Mouse (Mus musculus) forebrain, embryonic 12.5 days (tissue): ENCODE measurements at regions not wholly inside any gene's neighbourhood (a gene's known extent, or its start where the extent isn't known, plus 50 kb on each side); places are given as distances from the start of the nearest gene placed in this dataset.

Source experiments
- ATAC-seq: fragments of 200-750 bp; cut with Nextera tagmentation; 2 replicates; pipeline ENCODE4 v1.8.0; 2017; ENCODE audit warnings: moderate TSS enrichment; ENCODE audit not compliant: low FRiP score
- H3K27ac ChIP-seq: fragments of 300-500 bp; sonication (generic); 2 replicates; pipeline ENCODE4 v1.5.1; 2016; ENCODE audit warnings: mild to moderate bottlenecking
- H3K27me3 ChIP-seq: fragments of 300-500 bp; sonication (generic); 2 replicates; pipeline ENCODE4 v1.6.1; 2016; ENCODE audit warnings: mild to moderate bottlenecking
- H3K36me3 ChIP-seq: fragments of 300-500 bp; sonication (generic); replicated peaks from 2 replicates; pipeline ENCODE4 v1.6.1; 2016; ENCODE audit warnings: mild to moderate bottlenecking
- H3K4me1 ChIP-seq: fragments of 300-500 bp; sonication (generic); 2 replicates; pipeline ENCODE4 v1.6.1; 2016
- H3K4me2 ChIP-seq: fragments of 300-500 bp; sonication (generic); 2 replicates; pipeline ENCODE4 v1.6.1; 2016; ENCODE audit warnings: mild to moderate bottlenecking, moderate library complexity
- H3K4me3 ChIP-seq: fragments of 300-500 bp; sonication (generic); replicated peaks from 2 replicates; pipeline ENCODE4 v1.5.1; 2016; ENCODE audit warnings: mild to moderate bottlenecking
- H3K9ac ChIP-seq: fragments of 300-500 bp; sonication (generic); 2 replicates; pipeline ENCODE4 v1.6.1; 2016; ENCODE audit warnings: mild to moderate bottlenecking
- H3K9me3 ChIP-seq: fragments of 300-500 bp; sonication (generic); 2 replicates; pipeline ENCODE4 v1.6.1; 2016
- WGBS: fragments of 180-500 bp; shearing (Covaris S2); methylation state at CpG from one replicate; pipeline ENCODE4 v1.1.7; 2016; 5-methylcytosine and 5-hydroxymethylcytosine counted together

DNA sequence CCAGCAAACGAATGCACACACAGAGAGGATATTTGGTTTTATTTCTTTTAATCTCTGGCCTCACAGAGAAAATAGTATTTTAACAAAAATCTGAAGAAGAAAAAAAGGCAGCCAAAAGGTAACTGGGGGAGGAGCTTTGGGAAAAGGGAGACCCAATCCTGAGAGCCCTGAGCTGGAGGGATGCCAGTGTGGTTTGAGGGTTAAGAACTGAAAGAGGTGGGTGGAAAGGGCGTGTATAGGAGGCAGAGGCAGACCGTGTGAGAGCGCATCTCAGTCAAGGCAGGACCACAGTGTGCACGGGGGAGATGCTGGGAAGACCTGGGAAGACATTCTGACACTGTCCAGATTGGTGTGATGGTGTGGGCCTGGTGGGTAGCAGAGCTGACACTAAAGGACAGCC lies 138.4 kb upstream of the Ccdc54 start:
- H3K4me3 ChIP-seq: no peak overlapping the region
- H3K9ac ChIP-seq: no peak overlapping the region
- no peaks in the 10 kb centered on the region; the same call in 1 of the 2 replicates for H3K27me3 ChIP-seq
- H3K9me3 ChIP-seq: no peaks in the 10 kb centered on the region
- H3K36me3 ChIP-seq: no peaks in the 10 kb centered on the region
- no peak overlapping the region for H3K27ac ChIP-seq
- 57% methylated on average over 5 of the region's 5 CpGs for WGBS
- H3K4me2 ChIP-seq: no peak overlapping the region
- H3K4me1 ChIP-seq: peaks cover 3% of the 10 kb centered on the region
- ATAC-seq: no peak

GRCm38 (mm10) chr16:50723144-50723543 lies 132.2 kb upstream of the Ccdc54 start:
- Histone ChIP-seq H3K9ac (no peak overlapping the region), H3K4me2 (no peak overlapping the region), H3K27me3 (no peaks in the 10 kb centered on the region), H3K27ac (no peak overlapping the region), H3K9me3 (no peaks in the 10 kb centered on the region), H3K36me3 (no peaks in the 10 kb centered on the region), H3K4me1 (no peaks in the 10 kb centered on the region), H3K4me3 (no peak overlapping the region)
- 84% methylated on average over 6 of the region's 6 CpGs for WGBS
- ATAC-seq: no peak

- Histone ChIP-seq H3K4me2 (no peak overlapping the region), H3K27ac (peak overlapping the region; percentile 70), H3K4me3 (no peak overlapping the region), H3K27me3 (no peaks in the 10 kb centered on the region), H3K36me3 (no peaks in the 10 kb centered on the region), H3K9me3 (no peaks in the 10 kb centered on the region), H3K4me1 (no peaks in the 10 kb centered on the region), H3K9ac (no peak overlapping the region)
- ATAC-seq: peak; percentile 92
- WGBS: 44% methylated on average over 10 of the region's 10 CpGs
These were observed 126.5 kb upstream of the Ccdc54 start for GRCm38 (mm10) chr16:50717306-50718017.

- 78% methylated on average over 6 of the region's 6 CpGs for WGBS
- Histone ChIP-seq H3K36me3 (no peaks in the 10 kb centered on the region), H3K9me3 (no peaks in the 10 kb centered on the region), H3K27me3 (no peaks in the 10 kb centered on the region), H3K4me1 (no peaks in the 10 kb centered on the region), H3K27ac (no peak overlapping the region), H3K9ac (no peak overlapping the region), H3K4me2 (no peak overlapping the region), H3K4me3 (no peak overlapping the region)
- no peak for ATAC-seq
These were observed 118.8 kb upstream of the Ccdc54 start for GRCm38 (mm10) chr16:50709727-50710126.

DNA sequence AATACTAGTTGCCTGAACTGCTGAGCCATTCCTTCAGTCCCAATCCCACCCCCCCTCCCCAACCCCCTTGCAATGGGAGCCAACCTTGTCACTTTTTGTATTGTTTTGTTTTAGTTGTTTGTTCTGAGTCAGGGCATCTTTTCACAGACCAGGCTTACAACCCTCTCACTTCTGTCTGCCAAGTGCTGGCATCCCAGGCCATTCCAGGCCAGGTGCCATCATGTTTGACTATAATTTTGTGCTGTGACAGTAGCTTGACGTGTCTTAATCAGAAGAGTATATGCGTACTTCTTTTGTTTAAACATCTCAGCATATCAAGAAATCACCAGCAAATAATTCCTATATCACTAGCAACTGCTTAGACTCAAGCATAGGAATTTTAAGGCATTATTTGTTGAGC lies 117.0 kb upstream of the Ccdc54 start:
- no peaks in the 10 kb centered on the region for H3K4me1 ChIP-seq
- H3K4me2 ChIP-seq: no peak overlapping the region
- H3K4me3 ChIP-seq: no peak overlapping the region
- WGBS: 92% methylated on average over 2 of the region's 2 CpGs
- H3K9ac ChIP-seq: no peak overlapping the region
- H3K36me3 ChIP-seq: no peaks in the 10 kb centered on the region
- no peak overlapping the region for H3K27ac ChIP-seq
- H3K9me3 ChIP-seq: no peaks in the 10 kb centered on the region
- ATAC-seq: no peak
- no peaks in the 10 kb centered on the region for H3K27me3 ChIP-seq

DNA sequence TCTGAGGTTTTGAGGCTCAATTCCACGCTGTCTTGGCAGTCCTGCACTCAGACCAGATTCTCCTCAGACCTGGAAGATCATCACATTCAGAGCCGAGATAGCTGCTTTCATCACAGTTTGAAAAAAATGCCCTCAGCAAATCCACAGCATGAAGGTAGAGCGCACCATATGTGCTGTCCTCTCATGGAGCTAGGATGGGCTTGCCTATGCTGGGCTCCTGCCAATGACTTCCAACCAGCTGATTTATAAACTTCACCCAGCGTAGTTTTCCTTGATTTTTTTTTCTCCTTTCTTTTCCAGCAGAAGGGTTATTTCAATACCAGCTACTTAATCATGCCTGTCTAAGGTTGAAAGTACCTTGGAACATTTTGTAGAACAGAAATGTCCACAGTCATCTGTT lies 115.0 kb upstream of the Ccdc54 start:
- Histone ChIP-seq H3K27ac (no peak overlapping the region), H3K27me3 (no peaks in the 10 kb centered on the region), H3K36me3 (no peaks in the 10 kb centered on the region), H3K9ac (no peak overlapping the region), H3K4me3 (no peak overlapping the region), H3K4me1 (no peaks in the 10 kb centered on the region), H3K4me2 (no peak overlapping the region), H3K9me3 (no peaks in the 10 kb centered on the region)
- WGBS: 87% methylated on average over 4 of the region's 4 CpGs
- ATAC-seq: no peak

- no peak overlapping the region for H3K4me2 ChIP-seq
- H3K27me3 ChIP-seq: no peaks in the 10 kb centered on the region
- H3K4me3 ChIP-seq: no peak overlapping the region
- no peak for ATAC-seq
- no peaks in the 10 kb centered on the region for H3K4me1 ChIP-seq
- H3K27ac ChIP-seq: no peak overlapping the region
- 80% methylated on average over 8 of the region's 8 CpGs for WGBS
- no peaks in the 10 kb centered on the region for H3K36me3 ChIP-seq
- no peaks in the 10 kb centered on the region for H3K9me3 ChIP-seq
- no peak overlapping the region for H3K9ac ChIP-seq
These were observed 110.0 kb upstream of the Ccdc54 start for GRCm38 (mm10) chr16:50700811-50701517.

GRCm38 (mm10) chr16:50700123-50700522 lies 109.2 kb upstream of the Ccdc54 start:
- Histone ChIP-seq H3K9me3 (no peaks in the 10 kb centered on the region), H3K27me3 (no peaks in the 10 kb centered on the region), H3K4me2 (no peak overlapping the region), H3K27ac (no peak overlapping the region), H3K4me1 (no peaks in the 10 kb centered on the region), H3K4me3 (no peak overlapping the region), H3K36me3 (no peaks in the 10 kb centered on the region), H3K9ac (no peak overlapping the region)
- 61% methylated on average over 2 of the region's 2 CpGs for WGBS
- ATAC-seq: no peak

DNA sequence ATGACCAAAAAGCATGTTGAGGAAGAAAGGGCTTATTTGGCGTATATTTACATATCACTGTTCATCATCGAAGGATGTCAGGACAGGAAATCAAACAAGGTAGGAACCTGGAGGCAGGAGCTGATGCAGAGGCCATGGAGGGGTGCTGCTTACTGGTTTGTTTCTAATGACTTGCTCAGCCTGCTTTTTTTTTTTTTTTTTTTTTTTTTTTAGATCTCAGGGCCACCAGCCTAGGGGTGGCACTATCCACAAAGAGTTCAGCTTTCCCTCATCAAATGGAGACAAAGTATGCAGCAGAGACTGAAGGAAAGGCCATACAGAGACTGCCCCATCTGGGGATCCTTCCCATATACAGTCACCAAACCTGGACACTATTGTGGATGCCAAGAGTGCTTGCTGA lies 106.8 kb upstream of the Ccdc54 start:
- H3K9ac ChIP-seq: no peak overlapping the region
- no peaks in the 10 kb centered on the region for H3K36me3 ChIP-seq
- no peak overlapping the region for H3K4me3 ChIP-seq
- no peak for ATAC-seq
- no peaks in the 10 kb centered on the region for H3K27me3 ChIP-seq
- peaks cover 3% of the 10 kb centered on the region; the same call in 1 of the 2 replicates for H3K9me3 ChIP-seq
- no peak overlapping the region for H3K27ac ChIP-seq
- no peak overlapping the region for H3K4me2 ChIP-seq
- H3K4me1 ChIP-seq: no peaks in the 10 kb centered on the region
- WGBS: 79% methylated on average over 2 of the region's 2 CpGs

- WGBS: 82% methylated on average over 4 of the region's 4 CpGs
- Histone ChIP-seq H3K4me3 (no peak overlapping the region), H3K4me1 (no peaks in the 10 kb centered on the region), H3K9me3 (peaks cover 3% of the 10 kb centered on the region; the same call in 1 of the 2 replicates), H3K36me3 (no peaks in the 10 kb centered on the region), H3K4me2 (no peak overlapping the region), H3K27ac (no peak overlapping the region), H3K27me3 (no peaks in the 10 kb centered on the region), H3K9ac (no peak overlapping the region)
- no peak for ATAC-seq
These were observed 105.1 kb upstream of the Ccdc54 start for GRCm38 (mm10) chr16:50696052-50696451.

- H3K4me1 ChIP-seq: no peaks in the 10 kb centered on the region
- no peak overlapping the region for H3K9ac ChIP-seq
- H3K27me3 ChIP-seq: no peaks in the 10 kb centered on the region
- H3K36me3 ChIP-seq: no peaks in the 10 kb centered on the region
- 85% methylated on average over 2 of the region's 2 CpGs for WGBS
- H3K4me3 ChIP-seq: no peak overlapping the region
- no peak for ATAC-seq
- peaks cover 3% of the 10 kb centered on the region; the same call in 1 of the 2 replicates for H3K9me3 ChIP-seq
- H3K27ac ChIP-seq: no peak overlapping the region
- no peak overlapping the region for H3K4me2 ChIP-seq
These were observed 103.1 kb upstream of the Ccdc54 start for GRCm38 (mm10) chr16:50694045-50694444.

DNA sequence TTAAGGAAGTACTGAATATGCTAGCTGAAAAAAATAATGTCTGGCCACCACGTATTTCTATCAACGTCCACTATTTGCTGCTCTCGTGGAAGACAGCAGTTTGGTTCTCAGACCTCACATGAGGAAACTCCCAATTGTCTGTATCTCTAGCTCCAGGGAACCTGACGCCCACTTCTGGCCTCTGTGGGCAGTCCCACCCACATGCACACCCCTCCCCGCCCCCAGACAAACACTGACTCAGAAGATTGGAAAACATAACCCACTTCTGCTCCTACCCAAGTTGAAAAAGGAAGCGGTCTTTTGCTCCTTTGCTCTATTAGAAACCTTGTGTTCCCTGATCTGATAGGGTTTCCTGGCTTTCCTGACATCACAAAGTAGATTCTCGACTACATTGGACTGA lies 99.9 kb upstream of the Ccdc54 start:
- Histone ChIP-seq H3K4me3 (no peak overlapping the region), H3K27me3 (no peaks in the 10 kb centered on the region), H3K9me3 (peaks cover 3% of the 10 kb centered on the region; the same call in 1 of the 2 replicates), H3K4me2 (no peak overlapping the region), H3K4me1 (no peaks in the 10 kb centered on the region), H3K27ac (no peak overlapping the region), H3K9ac (no peak overlapping the region), H3K36me3 (no peaks in the 10 kb centered on the region)
- no peak for ATAC-seq
- WGBS: 79% methylated on average over 7 of the region's 7 CpGs

GRCm38 (mm10) chr16:50689525-50689924 lies 98.6 kb upstream of the Ccdc54 start:
- no peaks in the 10 kb centered on the region for H3K27me3 ChIP-seq
- no peak overlapping the region for H3K9ac ChIP-seq
- no peak overlapping the region for H3K4me3 ChIP-seq
- H3K4me2 ChIP-seq: no peak overlapping the region
- no peaks in the 10 kb centered on the region for H3K36me3 ChIP-seq
- H3K4me1 ChIP-seq: no peaks in the 10 kb centered on the region
- H3K9me3 ChIP-seq: no peaks in the 10 kb centered on the region
- WGBS: 72% methylated on average over 10 of the region's 10 CpGs
- H3K27ac ChIP-seq: no peak overlapping the region
- ATAC-seq: no peak
